Mouse (Mus musculus): Measurements from ENCODE around the gene Lrpap1. TPM values are rescaled to one million over a fixed set of nuclear protein-coding genes. Genes with fewer than 3 reads are reported as not detected.

Gene Lrpap1
- polyA plus RNA-seq (2014; fragmentation: Nextera tagmentation; extraction: Ambion mirVana), result 60.3 and 67.0 TPM in 2 replicates

DNA sequence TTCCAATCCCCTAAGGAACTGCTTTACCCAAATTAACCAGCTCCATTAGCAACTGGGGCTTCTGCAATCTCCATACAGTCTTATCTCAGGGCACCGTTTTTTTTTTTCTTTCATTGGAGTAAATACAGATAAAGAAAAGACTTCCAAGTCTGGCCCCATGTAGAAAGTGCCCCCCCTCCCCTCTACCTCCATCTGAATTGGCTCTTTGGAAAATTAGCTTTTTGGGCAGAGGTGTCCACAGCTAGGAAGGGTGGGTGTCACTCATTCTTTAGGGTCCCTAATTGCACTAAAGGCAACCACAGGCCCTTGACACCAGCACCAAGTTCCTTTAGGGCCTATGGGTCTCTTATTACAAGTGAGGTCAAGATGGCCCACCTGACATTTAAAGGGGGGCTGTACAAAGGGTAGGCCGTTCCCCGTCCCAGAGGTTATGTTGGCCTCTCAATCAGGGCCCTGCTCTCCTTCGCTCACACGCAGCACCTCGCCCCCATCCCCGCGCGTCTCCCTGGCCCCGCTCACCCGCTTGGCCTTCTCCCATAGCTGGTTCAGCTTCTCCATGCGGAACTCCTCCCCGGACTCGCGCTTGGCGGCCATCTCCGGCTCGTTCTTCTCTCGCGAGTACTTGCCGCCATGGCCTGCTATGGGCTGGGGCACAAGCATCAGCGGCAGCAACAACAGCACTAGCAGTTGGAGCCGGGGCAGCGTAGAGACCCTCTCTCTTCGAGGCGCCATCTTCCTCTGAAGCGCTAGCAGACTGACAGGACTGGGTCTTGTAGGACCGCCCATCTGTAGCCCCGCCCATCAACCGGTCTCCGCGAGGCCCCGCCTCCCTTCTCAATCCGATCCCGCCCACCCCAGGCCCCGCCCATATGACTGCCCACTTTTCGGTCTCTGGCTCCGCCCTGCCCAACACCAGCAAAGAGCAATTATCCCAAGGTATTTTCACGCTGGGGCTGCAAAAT, at the start of gene Lrpap1:
Gene Lrpap1 (minus strand): TSS at position 807 of the 962 bp plus-strand sequence.
- Histone ChIP-seq H3K4me2 (ENCODE audit: low read depth, severe bottlenecking) (peak within 1 kb of the TSS; percentile 44), H3K27ac (replicated peaks; ENCODE audit: low read depth, low read length) (no peak within 1 kb of the TSS; the same call in 1 of the 2 replicates), H3K36me3 (ENCODE audit: control insufficient read depth, insufficient read depth, low read length) (peaks cover 3% of the 10 kb centered on the region; the same call in 1 of the 2 replicates), H3K27me3 (ENCODE audit: control insufficient read depth, insufficient read depth, low read length) (no peaks in the 10 kb centered on the region), H3K9ac (ENCODE audit: low read length) (peak within 1 kb of the TSS; percentile 69), H3K9me3 (ENCODE audit: control insufficient read depth, low read length) (no peaks in the 10 kb centered on the region), H3K4me1 (ENCODE audit: control insufficient read depth, insufficient read depth, low read length) (0 out of 2 replicates have a peak, but pooled peaks cover 2% of the 10 kb centered on the region), H3K4me3 (ENCODE audit: low read depth, low read length) (peak within 1 kb of the TSS; percentile 53)
- under 1% methylated on average over 39 of the region's 39 CpGs for WGBS
- peak; percentile 97 for DNase-seq (ENCODE audit: low spot score)
- ATAC-seq (ENCODE audit: insufficient number of reproducible peaks, low FRiP score, low TSS enrichment, low read depth), result peak; percentile 90

DNA sequence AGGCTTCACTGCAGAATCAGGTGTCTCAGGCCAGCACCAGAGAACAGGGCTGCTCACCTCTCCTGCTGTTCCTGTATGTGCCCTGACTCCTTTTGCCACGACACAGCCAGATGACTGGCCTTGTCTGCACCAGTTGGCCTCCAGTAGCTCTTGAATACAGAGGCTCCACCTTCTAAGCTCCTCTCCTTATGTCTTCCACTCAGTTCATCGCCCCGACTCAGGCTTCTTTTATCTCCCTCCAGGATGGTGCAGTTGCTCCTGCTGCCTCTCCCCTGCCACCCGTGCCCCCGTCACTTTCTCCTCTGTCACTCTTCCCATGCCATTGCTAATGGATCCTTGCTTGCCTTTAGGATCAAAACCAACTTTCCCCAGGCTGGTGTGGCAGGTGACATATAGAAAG, 44.4 kb upstream of the Lrpap1 start:
- no peak overlapping the region for H3K9ac ChIP-seq (ENCODE audit: low read length)
- no peaks in the 10 kb centered on the region for H3K27me3 ChIP-seq (ENCODE audit: control insufficient read depth, insufficient read depth, low read length)
- WGBS, result 72% methylated on average over 5 of the region's 5 CpGs
- DNase-seq (ENCODE audit: low spot score), result no peak
- H3K4me3 ChIP-seq (ENCODE audit: low read depth, low read length), result no peak overlapping the region
- no peaks in the 10 kb centered on the region for H3K9me3 ChIP-seq (ENCODE audit: control insufficient read depth, low read length)
- H3K27ac ChIP-seq (replicated peaks; ENCODE audit: low read depth, low read length), result no peak overlapping the region
- no peaks in the 10 kb centered on the region for H3K4me1 ChIP-seq (ENCODE audit: control insufficient read depth, insufficient read depth, low read length)
- no peak overlapping the region for H3K4me2 ChIP-seq (ENCODE audit: low read depth, severe bottlenecking)
- ATAC-seq (ENCODE audit: insufficient number of reproducible peaks, low FRiP score, low TSS enrichment, low read depth), result no peak
- no peaks in the 10 kb centered on the region for H3K36me3 ChIP-seq (ENCODE audit: control insufficient read depth, insufficient read depth, low read length)

DNA sequence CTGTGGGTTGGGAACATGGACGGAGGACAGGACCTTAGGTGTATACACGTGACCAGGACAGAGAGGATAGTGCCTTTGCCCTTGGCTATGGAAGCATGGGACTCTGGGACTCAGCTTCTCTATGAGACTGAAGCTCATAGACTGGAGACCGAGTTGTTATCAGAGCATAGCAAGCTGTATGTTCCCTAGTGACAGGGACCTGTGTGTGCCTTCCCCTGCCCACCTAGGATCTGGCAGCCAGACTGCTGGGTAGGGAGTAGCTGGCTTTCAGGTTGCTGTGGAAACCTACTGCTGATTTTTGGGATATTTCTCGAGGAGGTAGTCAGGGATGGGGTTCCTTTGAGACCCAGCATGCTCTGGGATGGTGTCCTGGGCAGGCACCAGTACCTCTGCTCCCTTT, 44.0 kb upstream of the Lrpap1 start:
- no peaks in the 10 kb centered on the region for H3K36me3 ChIP-seq (ENCODE audit: control insufficient read depth, insufficient read depth, low read length)
- H3K9ac ChIP-seq (ENCODE audit: low read length), result no peak overlapping the region
- H3K4me1 ChIP-seq (ENCODE audit: control insufficient read depth, insufficient read depth, low read length), result no peaks in the 10 kb centered on the region
- no peak for DNase-seq (ENCODE audit: low spot score)
- H3K4me2 ChIP-seq (ENCODE audit: low read depth, severe bottlenecking), result no peak overlapping the region
- H3K27ac ChIP-seq (replicated peaks; ENCODE audit: low read depth, low read length), result no peak overlapping the region
- H3K9me3 ChIP-seq (ENCODE audit: control insufficient read depth, low read length), result no peaks in the 10 kb centered on the region
- 83% methylated on average over 4 of the region's 4 CpGs for WGBS
- no peak overlapping the region for H3K4me3 ChIP-seq (ENCODE audit: low read depth, low read length)
- H3K27me3 ChIP-seq (ENCODE audit: control insufficient read depth, insufficient read depth, low read length), result no peaks in the 10 kb centered on the region
- no peak for ATAC-seq (ENCODE audit: insufficient number of reproducible peaks, low FRiP score, low TSS enrichment, low read depth)

DNA sequence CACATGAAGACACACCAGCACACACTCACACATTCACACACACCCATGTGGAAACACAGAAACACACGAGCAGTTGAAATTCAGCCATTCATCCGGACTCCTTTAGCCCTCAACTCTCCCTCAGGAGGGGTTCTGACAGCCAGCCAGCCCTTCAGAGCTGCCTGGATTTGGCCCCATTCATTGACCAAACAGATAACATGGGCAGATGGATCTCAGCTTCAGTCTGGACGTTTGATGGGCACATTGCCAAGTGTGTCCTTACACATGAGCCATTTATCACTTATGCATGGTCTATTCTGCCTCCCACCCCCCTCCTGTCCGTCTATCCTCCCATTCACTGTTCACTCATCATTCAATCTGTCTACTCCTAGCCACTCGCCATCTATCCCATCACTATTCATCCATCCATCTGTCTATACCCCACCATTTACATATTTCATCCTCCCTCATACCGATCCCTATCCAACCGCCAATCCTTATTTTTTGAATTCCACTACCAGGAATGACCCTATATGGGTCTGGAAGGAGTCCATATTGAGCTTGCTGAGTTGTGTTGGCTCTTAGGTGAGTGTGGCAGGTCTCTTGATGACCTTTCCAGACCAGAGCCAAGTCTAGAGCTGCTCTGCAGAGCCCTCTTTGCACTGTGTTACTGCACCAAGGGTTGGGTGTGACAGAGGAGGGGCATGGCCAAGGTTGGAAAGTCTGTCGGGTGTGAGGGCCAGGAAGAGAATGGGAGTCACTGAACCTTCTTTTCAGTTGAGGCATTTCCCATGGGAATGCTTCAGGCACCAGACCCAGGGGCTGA, 42.6 kb upstream of the Lrpap1 start:
- no peaks in the 10 kb centered on the region for H3K27me3 ChIP-seq (ENCODE audit: control insufficient read depth, insufficient read depth, low read length)
- H3K4me2 ChIP-seq (ENCODE audit: low read depth, severe bottlenecking), result no peak overlapping the region
- H3K4me3 ChIP-seq (ENCODE audit: low read depth, low read length), result no peak overlapping the region
- DNase-seq (ENCODE audit: low spot score) (no peak), ATAC-seq (ENCODE audit: insufficient number of reproducible peaks, low FRiP score, low TSS enrichment, low read depth) (no peak)
- WGBS, result 80% methylated on average over 8 of the region's 8 CpGs
- H3K27ac ChIP-seq (replicated peaks; ENCODE audit: low read depth, low read length), result no peak overlapping the region
- no peak overlapping the region for H3K9ac ChIP-seq (ENCODE audit: low read length)
- no peaks in the 10 kb centered on the region for H3K4me1 ChIP-seq (ENCODE audit: control insufficient read depth, insufficient read depth, low read length)
- no peaks in the 10 kb centered on the region for H3K9me3 ChIP-seq (ENCODE audit: control insufficient read depth, low read length)
- no peaks in the 10 kb centered on the region for H3K36me3 ChIP-seq (ENCODE audit: control insufficient read depth, insufficient read depth, low read length)

DNA sequence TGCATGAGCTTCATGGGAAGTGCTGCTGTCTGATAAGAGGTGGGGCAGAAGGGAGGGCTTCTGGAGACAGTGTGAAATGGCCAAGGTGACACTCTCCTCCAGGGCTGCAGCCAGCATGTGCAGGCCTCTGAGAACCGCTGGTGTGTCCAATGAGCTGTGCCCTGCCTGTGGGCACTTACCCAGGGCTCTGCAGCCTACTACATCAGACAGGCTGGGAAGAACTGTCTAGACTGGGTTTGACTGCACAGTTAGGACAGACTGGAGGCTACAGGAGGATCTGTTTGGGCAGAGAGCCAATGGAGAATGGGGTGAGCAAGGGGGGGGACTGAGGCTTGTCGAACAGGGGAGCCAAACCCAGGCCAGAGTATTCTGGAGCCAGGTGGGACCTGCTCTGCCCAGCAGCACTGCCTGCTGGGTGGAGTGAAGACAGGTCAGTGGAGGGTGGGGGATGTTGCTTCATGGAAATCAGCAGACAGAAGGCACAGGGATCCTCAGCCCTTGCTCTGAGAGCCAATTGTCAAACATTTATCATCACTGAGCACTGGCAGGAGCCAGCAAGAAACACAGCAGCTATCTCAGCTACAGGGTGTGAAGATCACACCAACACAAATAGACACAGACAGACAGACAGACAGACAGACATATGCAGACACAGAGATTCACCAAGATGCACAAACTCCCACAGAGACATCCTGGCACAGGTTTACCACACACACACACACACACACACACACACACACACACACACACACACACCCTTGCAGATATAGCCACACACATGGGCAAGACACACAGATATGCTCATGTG, 41.8 kb upstream of the Lrpap1 start:
- 36% methylated on average over 2 of the region's 2 CpGs for WGBS
- Histone ChIP-seq H3K36me3 (ENCODE audit: control insufficient read depth, insufficient read depth, low read length) (no peaks in the 10 kb centered on the region), H3K4me3 (ENCODE audit: low read depth, low read length) (no peak overlapping the region), H3K4me2 (ENCODE audit: low read depth, severe bottlenecking) (no peak overlapping the region), H3K9me3 (ENCODE audit: control insufficient read depth, low read length) (no peaks in the 10 kb centered on the region), H3K9ac (ENCODE audit: low read length) (no peak overlapping the region), H3K4me1 (ENCODE audit: control insufficient read depth, insufficient read depth, low read length) (no peaks in the 10 kb centered on the region), H3K27me3 (ENCODE audit: control insufficient read depth, insufficient read depth, low read length) (no peaks in the 10 kb centered on the region), H3K27ac (replicated peaks; ENCODE audit: low read depth, low read length) (no peak overlapping the region)
- ATAC-seq (ENCODE audit: insufficient number of reproducible peaks, low FRiP score, low TSS enrichment, low read depth) (no peak), DNase-seq (ENCODE audit: low spot score) (no peak)

DNA sequence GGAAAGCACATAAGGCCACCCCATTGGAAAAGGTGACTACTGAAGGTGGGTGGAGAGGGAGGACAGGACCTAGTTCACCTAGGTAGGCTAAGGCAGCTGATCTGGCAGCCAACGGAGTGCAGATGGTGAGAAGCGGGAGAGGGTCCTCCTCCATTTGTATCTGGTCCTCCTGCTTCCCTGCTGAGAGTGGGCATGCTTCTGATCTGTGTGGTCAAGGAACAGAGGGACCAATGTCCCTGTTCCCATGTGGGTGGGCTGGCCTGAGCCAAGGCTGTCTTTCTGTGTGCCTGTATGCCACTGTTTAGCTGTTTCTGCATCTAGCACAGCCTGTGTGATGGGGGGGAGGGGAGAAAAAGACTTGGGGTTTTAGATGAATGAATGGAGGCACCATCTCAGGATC, 41.2 kb upstream of the Lrpap1 start:
- Histone ChIP-seq H3K27me3 (ENCODE audit: control insufficient read depth, insufficient read depth, low read length) (no peaks in the 10 kb centered on the region), H3K4me1 (ENCODE audit: control insufficient read depth, insufficient read depth, low read length) (no peaks in the 10 kb centered on the region), H3K4me3 (ENCODE audit: low read depth, low read length) (no peak overlapping the region), H3K9ac (ENCODE audit: low read length) (no peak overlapping the region), H3K27ac (replicated peaks; ENCODE audit: low read depth, low read length) (no peak overlapping the region), H3K9me3 (ENCODE audit: control insufficient read depth, low read length) (no peaks in the 10 kb centered on the region), H3K4me2 (ENCODE audit: low read depth, severe bottlenecking) (no peak overlapping the region), H3K36me3 (ENCODE audit: control insufficient read depth, insufficient read depth, low read length) (no peaks in the 10 kb centered on the region)
- DNase-seq (ENCODE audit: low spot score), result no peak
- 87% methylated on average over 2 of the region's 2 CpGs for WGBS
- no peak for ATAC-seq (ENCODE audit: insufficient number of reproducible peaks, low FRiP score, low TSS enrichment, low read depth)

DNA sequence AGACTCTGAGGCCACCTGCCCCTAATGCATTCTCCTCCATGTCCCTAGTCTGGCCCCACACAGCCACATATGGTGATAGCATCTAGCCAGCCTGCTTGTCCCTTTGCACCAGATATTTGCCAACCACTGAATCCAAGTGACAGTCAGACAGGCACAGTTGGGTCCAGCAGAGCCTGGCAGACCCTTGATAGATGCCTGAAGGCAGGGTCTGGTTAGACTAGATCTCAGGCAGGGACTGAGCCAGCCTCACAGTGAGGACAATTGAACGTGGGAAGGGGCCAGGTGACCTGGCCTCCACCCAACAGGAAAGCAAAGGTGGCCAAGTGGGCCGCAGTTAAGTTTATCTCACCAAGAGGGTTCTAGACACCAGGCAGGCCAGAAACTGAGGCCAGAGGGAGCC, 39.1 kb upstream of the Lrpap1 start:
- Histone ChIP-seq H3K27me3 (ENCODE audit: control insufficient read depth, insufficient read depth, low read length) (no peaks in the 10 kb centered on the region), H3K4me3 (ENCODE audit: low read depth, low read length) (no peak overlapping the region), H3K9me3 (ENCODE audit: control insufficient read depth, low read length) (no peaks in the 10 kb centered on the region), H3K4me2 (ENCODE audit: low read depth, severe bottlenecking) (no peak overlapping the region), H3K36me3 (ENCODE audit: control insufficient read depth, insufficient read depth, low read length) (no peaks in the 10 kb centered on the region), H3K9ac (ENCODE audit: low read length) (no peak overlapping the region), H3K27ac (replicated peaks; ENCODE audit: low read depth, low read length) (no peak overlapping the region), H3K4me1 (ENCODE audit: control insufficient read depth, insufficient read depth, low read length) (no peaks in the 10 kb centered on the region)
- no peak for DNase-seq (ENCODE audit: low spot score)
- 86% methylated on average over 2 of the region's 2 CpGs for WGBS
- no peak for ATAC-seq (ENCODE audit: insufficient number of reproducible peaks, low FRiP score, low TSS enrichment, low read depth)
